Mouse (Mus musculus): Measurements from ENCODE around the gene Cd3eap.

- TF ChIP-seq ELF1 (IDR thresholded peaks at IDR 0.05; ENCODE audit: low read depth, low read length) (no peak), CTCF (conservative IDR thresholded peaks at IDR 0.05 in 1 of 2, IDR thresholded peaks at IDR 0.05 in 1 of 2; ENCODE audit: low read depth in 2 of 2, low read length in 2 of 2) (peak; percentile 72), EP300 (IDR thresholded peaks at IDR 0.05; ENCODE audit: low read length) (no peak), BHLHE40 (IDR thresholded peaks at IDR 0.05; ENCODE audit: low read depth, low read length) (no peak), MAX (IDR thresholded peaks at IDR 0.05; ENCODE audit: low read length) (no peak), MAFK (IDR thresholded peaks at IDR 0.05; ENCODE audit: insufficient replicate concordance, low read length) (no peak), RAD21 (IDR thresholded peaks at IDR 0.05; ENCODE audit: low read depth, low read length) (no peak), POLR2A (IDR thresholded peaks at IDR 0.05; ENCODE audit: low read depth, low read length) (no peak)
These were observed 2.4 kb upstream of the Cd3eap start for GRCm38 (mm10) chr7:19361720-19362119.
